Mouse (Mus musculus): ENCODE measurements around the gene Speg. TPM values are rescaled to one million over a fixed set of nuclear protein-coding genes. Genes with fewer than 3 reads are reported as not detected.

Speg gene
- total and polyA plus RNA-seq, 3 experiments, result 109 to 135 (median 131) TPM

DNA sequence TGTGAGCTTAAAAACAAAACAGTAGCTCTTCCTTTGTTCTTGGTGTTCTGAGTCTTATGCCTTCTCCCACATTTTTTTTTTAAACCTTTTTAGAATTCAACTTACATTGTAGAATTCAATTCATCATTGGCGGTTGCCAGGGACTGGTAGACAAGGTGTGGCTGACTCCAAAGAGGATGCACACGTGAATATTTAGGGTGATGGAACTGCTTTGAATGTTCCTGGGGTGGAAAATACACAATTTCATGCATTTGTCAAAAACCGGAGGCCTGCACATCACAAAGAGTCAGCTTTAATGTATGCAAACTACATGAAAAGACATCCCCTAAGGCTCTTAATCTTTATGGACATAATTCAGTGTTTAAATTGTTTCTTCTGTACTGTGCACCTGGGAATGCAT lies 1.8 kb upstream of the Speg start:
- 85% methylated on average over 3 of the region's 3 CpGs for WGBS
- H3K79me2 ChIP-seq (replicated peaks; ENCODE audit: control insufficient read depth, insufficient read depth, low read length), result peaks cover 2% of the 10 kb centered on the region; the same call in 1 of the 2 replicates
- H3K27me3 ChIP-seq (ENCODE audit: control insufficient read depth, insufficient read depth, low read length), result no peaks in the 10 kb centered on the region
- H3K4me1 ChIP-seq (ENCODE audit: control insufficient read depth, insufficient read depth, low read length), result peaks cover 5% of the 10 kb centered on the region
- no peak overlapping the region for H3K9ac ChIP-seq (ENCODE audit: low read depth, low read length)
- no peak overlapping the region for H3K27ac ChIP-seq
- no peak overlapping the region for H3K4me3 ChIP-seq
- DNase-seq, result no peak
- H3K36me3 ChIP-seq (ENCODE audit: control insufficient read depth, insufficient read depth, low read length), result no peaks in the 10 kb centered on the region
- TF ChIP-seq POLR2A (IDR thresholded peaks at IDR 0.05; ENCODE audit: insufficient read depth, low read depth, low read length), result no peak
- TF ChIP-seq CTCF (IDR thresholded peaks at IDR 0.05), result no peak
- no peak for TF ChIP-seq EP300 (IDR thresholded peaks at IDR 0.05; ENCODE audit: insufficient read depth, low read depth, low read length)
- intact Hi-C loops (cut with DNase I), result loop anchor here (5.0 kb wide), 1 partner anchor 34 kb away; no protein-coding TSS in a partner anchor

GRCm38 (mm10) chr1:75379196-75379595 lies 4.1 kb downstream of the Speg start:
- TF ChIP-seq CTCF (IDR thresholded peaks at IDR 0.05), result no peak
- TF ChIP-seq EP300 (IDR thresholded peaks at IDR 0.05; ENCODE audit: insufficient read depth, low read depth, low read length), result no peak
- TF ChIP-seq POLR2A (IDR thresholded peaks at IDR 0.05; ENCODE audit: insufficient read depth, low read depth, low read length), result no peak
- Histone ChIP-seq H3K36me3 (ENCODE audit: control insufficient read depth, insufficient read depth, low read length) (no peaks in the 10 kb centered on the region), H3K4me3 (no peak overlapping the region), H3K9ac (ENCODE audit: low read depth, low read length) (no peak overlapping the region), H3K79me2 (replicated peaks; ENCODE audit: control insufficient read depth, insufficient read depth, low read length) (peaks cover 2% of the 10 kb centered on the region; the same call in 1 of the 2 replicates), H3K27ac (peak overlapping the region; percentile 54; the same call in 1 of the 2 replicates), H3K4me1 (ENCODE audit: control insufficient read depth, insufficient read depth, low read length) (peaks cover 1% of the 10 kb centered on the region), H3K27me3 (ENCODE audit: control insufficient read depth, insufficient read depth, low read length) (no peaks in the 10 kb centered on the region)
- DNase-seq, result no peak
- WGBS, result 38% methylated on average over 2 of the region's 2 CpGs
- intact Hi-C loops (cut with DNase I), result no loop called here

GRCm38 (mm10) chr1:75379931-75380330 lies 4.8 kb downstream of the Speg start:
- Histone ChIP-seq H3K27me3 (ENCODE audit: control insufficient read depth, insufficient read depth, low read length) (no peaks in the 10 kb centered on the region), H3K27ac (peak overlapping the region; percentile 54), H3K9ac (ENCODE audit: low read depth, low read length) (no peak overlapping the region), H3K4me1 (ENCODE audit: control insufficient read depth, insufficient read depth, low read length) (no peaks in the 10 kb centered on the region; the same call in 1 of the 2 replicates), H3K79me2 (replicated peaks; ENCODE audit: control insufficient read depth, insufficient read depth, low read length) (peaks cover 2% of the 10 kb centered on the region; the same call in 1 of the 2 replicates), H3K36me3 (ENCODE audit: control insufficient read depth, insufficient read depth, low read length) (no peaks in the 10 kb centered on the region), H3K4me3 (no peak overlapping the region)
- TF ChIP-seq POLR2A (IDR thresholded peaks at IDR 0.05; ENCODE audit: insufficient read depth, low read depth, low read length), result no peak
- TF ChIP-seq CTCF (IDR thresholded peaks at IDR 0.05), result no peak
- no peak for TF ChIP-seq EP300 (IDR thresholded peaks at IDR 0.05; ENCODE audit: insufficient read depth, low read depth, low read length)
- 64% methylated on average over 8 of the region's 8 CpGs for WGBS
- intact Hi-C loops (cut with DNase I), result no loop called here
- no peak for DNase-seq

- DNase-seq, result no peak
- Histone ChIP-seq H3K79me2 (replicated peaks; ENCODE audit: control insufficient read depth, insufficient read depth, low read length) (no peaks in the 10 kb centered on the region), H3K36me3 (ENCODE audit: control insufficient read depth, insufficient read depth, low read length) (no peaks in the 10 kb centered on the region), H3K27ac (peak overlapping the region; percentile 54), H3K4me3 (no peak overlapping the region), H3K27me3 (ENCODE audit: control insufficient read depth, insufficient read depth, low read length) (no peaks in the 10 kb centered on the region), H3K9ac (ENCODE audit: low read depth, low read length) (no peak overlapping the region), H3K4me1 (ENCODE audit: control insufficient read depth, insufficient read depth, low read length) (no peaks in the 10 kb centered on the region; the same call in 1 of the 2 replicates)
- WGBS, result 36% methylated on average over 2 of the region's 2 CpGs
- intact Hi-C loops (cut with DNase I), result no loop called here
- TF ChIP-seq POLR2A (IDR thresholded peaks at IDR 0.05; ENCODE audit: insufficient read depth, low read depth, low read length) (0 out of 2 replicates have a peak, but pooled peaks have one; percentile 24), EP300 (IDR thresholded peaks at IDR 0.05; ENCODE audit: insufficient read depth, low read depth, low read length) (0 out of 2 replicates have a peak, but pooled peaks have one; percentile 41), CTCF (IDR thresholded peaks at IDR 0.05) (no peak)
These were observed 5.9 kb downstream of the Speg start for GRCm38 (mm10) chr1:75380951-75381350.

DNA sequence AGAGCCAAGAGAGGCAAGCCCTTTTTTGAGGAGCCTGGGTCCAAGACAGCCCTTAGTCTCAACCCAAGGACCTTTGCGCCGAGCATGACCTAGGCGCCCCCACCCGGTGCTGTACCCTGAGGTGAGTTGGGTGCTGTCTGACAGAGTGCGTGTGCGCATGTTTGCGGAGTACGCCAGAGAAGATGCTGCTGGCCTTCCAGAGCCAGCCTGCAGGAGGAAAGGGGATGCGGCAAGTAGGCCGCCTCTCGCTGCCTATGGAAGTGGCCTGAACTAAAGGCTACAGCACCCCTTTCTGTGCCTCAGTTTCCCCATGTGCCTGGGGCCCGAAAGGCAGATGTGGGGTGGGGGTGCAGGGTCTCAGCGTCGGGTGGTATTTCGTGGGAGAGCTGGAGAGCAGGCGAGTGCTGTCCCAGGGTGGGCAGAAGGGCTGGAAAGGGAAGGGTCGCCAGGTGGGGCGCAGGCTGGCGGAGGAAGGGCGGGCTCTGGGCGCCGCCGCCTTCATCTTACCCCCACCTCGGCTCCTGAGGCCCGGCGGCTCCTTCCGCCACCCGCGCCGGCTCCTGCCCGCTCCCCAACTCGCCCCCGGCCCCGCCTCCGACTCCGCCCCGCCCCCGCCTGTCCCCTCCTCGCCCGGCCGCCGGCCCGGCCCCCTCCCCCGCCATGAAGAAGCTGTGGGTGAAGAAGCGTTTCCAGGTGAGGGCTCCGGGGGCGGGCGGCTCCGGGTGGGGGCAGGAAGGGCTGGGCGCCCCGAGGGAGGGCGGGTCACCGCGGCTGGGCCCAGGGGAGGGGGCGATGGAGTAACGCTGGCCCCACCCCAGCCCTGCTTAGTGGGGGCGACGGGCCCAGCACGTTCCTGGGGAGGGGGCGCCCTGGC lies 6.6 kb downstream of the Speg start:
- Histone ChIP-seq H3K36me3 (ENCODE audit: control insufficient read depth, insufficient read depth, low read length) (no peaks in the 10 kb centered on the region), H3K27ac (peak overlapping the region; percentile 66), H3K4me1 (ENCODE audit: control insufficient read depth, insufficient read depth, low read length) (no peaks in the 10 kb centered on the region; the same call in 1 of the 2 replicates), H3K27me3 (ENCODE audit: control insufficient read depth, insufficient read depth, low read length) (no peaks in the 10 kb centered on the region), H3K9ac (ENCODE audit: low read depth, low read length) (peak overlapping the region; percentile 73), H3K4me3 (peak overlapping the region; percentile 49), H3K79me2 (replicated peaks; ENCODE audit: control insufficient read depth, insufficient read depth, low read length) (no peaks in the 10 kb centered on the region)
- DNase-seq, result peak; percentile 53 to 60
- 7% methylated on average over 44 of the region's 60 CpGs for WGBS
- intact Hi-C loops (cut with DNase I), result no loop called here
- TF ChIP-seq POLR2A (IDR thresholded peaks at IDR 0.05; ENCODE audit: insufficient read depth, low read depth, low read length), result no peak
- TF ChIP-seq EP300 (IDR thresholded peaks at IDR 0.05; ENCODE audit: insufficient read depth, low read depth, low read length), result no peak
- 0 out of 2 replicates have a peak, but pooled peaks have one; percentile 15 for TF ChIP-seq CTCF (IDR thresholded peaks at IDR 0.05)
